Mouse (Mus musculus): ENCODE data around the gene Gm21882. TPM values are rescaled to one million over a fixed set of nuclear protein-coding genes. Genes with fewer than 3 reads are reported as not detected.
"Not testable (repeated sequence)": the region's sequence is repeated elsewhere in the genome, so short reads cannot be mapped to it uniquely, and the experiment has no call there.

The Gm21882 gene
- not detected in 2 replicates for polyA plus RNA-seq (2014; fragmentation: Nextera tagmentation; extraction: Ambion mirVana)

- not testable (repeated sequence) for ATAC-seq (replicated peaks; ENCODE audit: low FRiP score); H3K27me3 ChIP-seq (ENCODE audit: control insufficient read depth, insufficient read depth, low read length); H3K36me3 ChIP-seq (ENCODE audit: control insufficient read depth, insufficient read depth, low read length); DNase-seq (ENCODE audit: low spot score); H3K4me2 ChIP-seq (ENCODE audit: low read depth, low read length, severe bottlenecking); H3K4me3 ChIP-seq (ENCODE audit: low read depth, low read length); H3K4me1 ChIP-seq (replicated peaks; ENCODE audit: control insufficient read depth, insufficient read depth, low read length); H3K9me3 ChIP-seq (ENCODE audit: control insufficient read depth, low read length); H3K9ac ChIP-seq (ENCODE audit: low read length); H3K27ac ChIP-seq (ENCODE audit: low read depth, low read length)
- 67% methylated on average over 1 of the region's 1 CpGs for WGBS
Measured at GRCm38 (mm10) chrY:40381423-40381822, at the start of gene Gm21882. Gene Gm21882, minus strand, starts transcription at chrY:40381523.

Other genes with a start within 250 kb of the Gm21882 start
- not detected in 2 replicates for gene Gm21865, start 64.6 kb downstream of the Gm21882 start, polyA plus RNA-seq (2014; fragmentation: Nextera tagmentation; extraction: Ambion mirVana)

All from forebrain, embryonic 11.5 days (tissue).